Mouse (Mus musculus): Measurements from ENCODE around the gene Tmub1. TPM values are rescaled to one million over a fixed set of nuclear protein-coding genes. Genes with fewer than 3 reads are reported as not detected.

Tmub1 gene
- polyA plus RNA-seq, 1 experiment from 2014 or later = 63.7 TPM

DNA sequence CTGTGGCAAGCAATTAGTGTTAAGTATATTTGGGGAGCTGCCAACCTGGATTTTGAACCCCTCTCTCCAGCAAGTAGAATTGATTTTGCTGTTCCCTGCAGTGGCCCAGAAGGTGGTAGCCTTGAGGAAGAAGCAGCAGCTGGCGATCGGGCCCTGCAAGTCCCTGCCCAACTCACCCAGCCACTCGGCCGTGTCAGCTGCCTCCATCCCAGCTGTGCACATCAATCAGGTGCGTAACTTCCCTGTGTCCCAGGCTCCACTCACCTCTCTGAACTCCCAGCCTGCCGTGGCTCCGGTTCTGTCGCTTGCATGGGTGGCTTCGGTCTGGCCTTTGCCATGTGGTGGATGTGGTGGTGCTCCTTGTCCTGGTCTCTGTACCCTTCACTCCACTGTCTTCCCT, 30.3 kb upstream of the Tmub1 start:
- Histone ChIP-seq H3K4me3 (no peak overlapping the region), H3K36me3 (replicated peaks) (peaks cover 12% of the 10 kb centered on the region; the same call in 1 of the 2 replicates), H3K27me3 (replicated peaks) (0 out of 2 replicates have a peak, but pooled peaks cover 3% of the 10 kb centered on the region), H3K27ac (no peak overlapping the region), H3K9me3 (no peaks in the 10 kb centered on the region), H3K4me2 (no peak overlapping the region), H3K4me1 (peaks cover 42% of the 10 kb centered on the region), H3K9ac (no peak overlapping the region)
- WGBS = 87% methylated on average over 9 of the region's 9 CpGs
- ATAC-seq (replicated peaks) = no peak

DNA sequence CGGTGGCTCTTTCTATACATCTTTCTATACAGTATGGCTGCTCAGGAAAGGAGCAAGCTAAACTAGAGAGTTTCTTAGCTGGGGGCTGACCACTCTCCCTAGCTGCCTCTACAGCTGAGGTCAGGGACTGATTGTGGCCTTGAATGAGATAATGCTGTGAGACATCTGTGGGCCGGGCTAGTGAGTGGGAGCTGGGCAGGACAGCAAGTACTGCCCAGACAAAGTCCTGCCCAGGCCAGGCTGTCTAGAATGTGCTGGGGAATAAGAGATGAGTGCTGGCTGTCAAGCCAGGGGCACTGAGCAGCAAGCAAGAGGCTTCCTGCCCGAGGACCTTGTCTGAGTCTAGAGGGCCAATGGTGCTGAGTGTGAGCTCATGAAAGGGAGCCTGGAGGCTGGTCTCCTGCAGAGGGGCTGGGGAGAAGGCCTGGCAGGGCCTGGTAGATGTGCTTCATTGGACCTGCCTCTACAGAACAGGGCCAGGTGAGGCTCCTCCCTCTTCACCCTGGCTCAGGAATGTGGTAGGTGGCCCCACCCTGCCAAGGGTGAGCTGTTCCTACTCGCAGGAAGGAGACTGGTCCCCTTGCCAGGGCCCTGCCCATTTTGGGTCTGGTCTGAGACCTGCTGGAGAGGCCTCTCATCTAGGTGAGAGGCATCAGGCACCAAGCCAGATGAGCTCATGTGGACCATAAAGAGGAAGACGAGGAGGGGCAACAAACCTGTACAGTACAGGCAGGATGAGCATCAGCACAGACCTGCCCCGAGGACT, 28.0 kb upstream of the Tmub1 start:
- H3K9me3 ChIP-seq = no peaks in the 10 kb centered on the region
- H3K36me3 ChIP-seq (replicated peaks) = peaks cover 10% of the 10 kb centered on the region; the same call in 1 of the 2 replicates
- H3K9ac ChIP-seq = no peak overlapping the region
- no peak overlapping the region for H3K27ac ChIP-seq
- no peak for ATAC-seq (replicated peaks)
- no peak overlapping the region for H3K4me3 ChIP-seq
- peaks cover 27% of the 10 kb centered on the region for H3K4me1 ChIP-seq
- 0 out of 2 replicates have a peak, but pooled peaks cover 3% of the 10 kb centered on the region for H3K27me3 ChIP-seq (replicated peaks)
- WGBS = 82% methylated on average over 6 of the region's 6 CpGs
- H3K4me2 ChIP-seq = no peak overlapping the region

DNA sequence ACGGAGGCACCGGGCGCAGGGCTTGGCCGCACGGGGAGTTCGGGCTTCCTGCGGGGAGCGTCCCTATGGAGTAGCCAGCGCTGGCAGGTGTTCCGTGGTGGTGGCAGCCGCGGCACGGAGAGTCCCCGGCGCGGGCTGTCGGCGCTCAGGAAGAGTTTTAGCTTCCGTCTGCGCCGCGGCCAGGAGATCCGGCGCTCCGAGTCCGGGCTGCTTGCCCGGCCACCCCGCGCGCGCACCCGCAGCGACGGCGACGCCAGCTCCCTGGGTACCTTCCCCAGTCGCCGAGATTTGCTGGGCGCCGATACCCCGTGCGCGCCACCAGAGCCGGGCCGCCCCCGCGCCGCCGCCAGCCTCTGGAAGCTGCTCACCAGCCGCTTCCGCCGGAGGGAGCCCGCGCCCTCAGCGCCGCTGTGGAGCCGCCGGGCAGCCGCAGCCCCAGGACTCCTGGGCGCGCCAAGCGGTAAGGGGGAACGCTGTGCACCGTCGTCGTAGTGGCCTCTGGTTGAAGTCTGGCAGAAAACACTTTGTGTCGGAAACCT, 27.1 kb upstream of the Tmub1 start:
- Histone ChIP-seq H3K27me3 (replicated peaks) (0 out of 2 replicates have a peak, but pooled peaks cover 3% of the 10 kb centered on the region), H3K27ac (no peak overlapping the region), H3K36me3 (replicated peaks) (peaks cover 8% of the 10 kb centered on the region; the same call in 1 of the 2 replicates), H3K9ac (peak overlapping the region; percentile 7; the same call in 1 of the 2 replicates), H3K4me2 (peak overlapping the region; percentile 52), H3K4me1 (peaks cover 31% of the 10 kb centered on the region), H3K4me3 (peak overlapping the region; percentile 29), H3K9me3 (no peaks in the 10 kb centered on the region)
- no peak for ATAC-seq (replicated peaks)
- 4% methylated on average over 67 of the region's 67 CpGs for WGBS

DNA sequence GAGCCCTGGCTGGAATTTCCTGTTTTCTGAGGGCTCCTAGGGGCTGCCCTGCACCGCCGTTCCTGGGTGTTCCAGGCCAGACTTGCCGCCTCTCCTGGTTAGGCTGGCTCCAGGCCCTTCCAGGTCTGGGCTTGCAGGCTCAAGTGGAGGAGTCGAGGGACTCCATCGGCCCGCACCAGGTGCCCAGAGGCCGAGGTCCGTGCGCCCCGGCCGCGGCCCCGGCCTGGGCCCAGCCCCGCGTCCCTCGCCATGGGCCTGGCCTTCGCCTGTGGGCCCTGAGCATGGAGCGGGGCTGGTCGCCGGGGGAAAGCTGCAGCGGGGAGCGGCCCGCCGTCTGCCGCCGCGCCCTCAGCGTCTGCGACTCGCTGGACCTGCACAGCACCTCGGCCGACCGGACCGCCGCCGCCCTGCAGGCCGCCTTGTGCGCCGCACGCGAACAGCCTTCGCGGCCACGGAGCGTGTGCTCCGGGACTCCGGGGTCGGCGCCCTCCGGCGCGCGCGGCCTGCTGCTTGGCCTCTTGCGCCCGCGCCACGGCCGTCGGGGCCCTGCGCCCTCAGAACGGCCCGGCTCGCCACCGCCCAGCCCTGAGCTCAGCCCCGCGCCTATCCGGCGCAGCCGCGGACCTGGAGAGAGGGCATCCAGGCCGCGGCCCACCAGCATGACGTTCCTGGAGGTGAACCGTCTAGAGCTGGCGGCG, 26.5 kb upstream of the Tmub1 start:
- H3K4me2 ChIP-seq = peak overlapping the region; percentile 52
- no peak overlapping the region for H3K27ac ChIP-seq
- peak; percentile 12; the same call in 1 of the 2 replicates for ATAC-seq (replicated peaks)
- peak overlapping the region; percentile 29 for H3K4me3 ChIP-seq
- peaks cover 31% of the 10 kb centered on the region for H3K4me1 ChIP-seq
- H3K27me3 ChIP-seq (replicated peaks) = 0 out of 2 replicates have a peak, but pooled peaks cover 3% of the 10 kb centered on the region
- H3K36me3 ChIP-seq (replicated peaks) = peaks cover 8% of the 10 kb centered on the region; the same call in 1 of the 2 replicates
- peak overlapping the region; percentile 7; the same call in 1 of the 2 replicates for H3K9ac ChIP-seq
- 4% methylated on average over 76 of the region's 77 CpGs for WGBS
- H3K9me3 ChIP-seq = no peaks in the 10 kb centered on the region

DNA sequence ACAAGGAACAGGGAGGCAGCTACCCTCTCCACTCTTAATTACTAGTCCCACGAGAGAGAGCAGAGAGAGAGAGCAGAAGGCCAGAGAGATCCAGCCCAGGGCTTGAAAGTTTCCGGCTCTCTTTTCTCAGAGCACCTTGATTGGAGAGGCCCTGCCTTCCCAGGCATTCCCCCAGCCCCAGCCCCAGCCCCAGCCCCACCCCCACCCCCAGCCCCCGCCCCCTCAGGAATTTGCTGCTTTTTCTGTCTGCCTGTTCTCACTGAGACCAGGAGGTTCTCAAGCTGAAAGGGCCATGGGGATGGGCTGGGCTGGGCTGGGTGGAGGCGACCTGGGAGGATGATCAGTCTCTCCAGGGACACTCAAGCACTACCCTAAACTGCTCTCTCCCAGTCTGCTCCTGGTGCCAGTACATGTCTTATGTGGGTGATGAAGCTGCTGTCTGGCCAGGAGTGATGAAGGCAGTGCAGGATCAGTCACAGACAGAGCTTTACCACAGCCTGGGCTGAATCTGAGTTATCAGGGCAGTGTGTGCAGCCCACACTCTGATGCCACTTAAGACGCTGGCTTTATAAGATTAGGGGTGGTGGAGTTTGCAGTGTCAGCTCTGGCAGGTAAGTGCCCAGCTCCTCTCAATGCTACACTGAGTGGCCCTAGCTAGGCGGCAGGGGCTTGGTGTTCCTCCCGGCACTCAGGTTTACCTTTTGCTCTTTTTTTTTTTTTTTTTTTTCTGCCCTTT, 25.4 kb upstream of the Tmub1 start:
- Histone ChIP-seq H3K4me2 (no peak overlapping the region), H3K9ac (no peak overlapping the region), H3K4me1 (peaks cover 31% of the 10 kb centered on the region), H3K9me3 (no peaks in the 10 kb centered on the region), H3K36me3 (replicated peaks) (peaks cover 2% of the 10 kb centered on the region; the same call in 1 of the 2 replicates), H3K27ac (no peak overlapping the region), H3K27me3 (replicated peaks) (0 out of 2 replicates have a peak, but pooled peaks cover 3% of the 10 kb centered on the region), H3K4me3 (no peak overlapping the region)
- no peak for ATAC-seq (replicated peaks)
- whole genome bisulfite sequencing = 33% methylated on average over 7 of the region's 7 CpGs

DNA sequence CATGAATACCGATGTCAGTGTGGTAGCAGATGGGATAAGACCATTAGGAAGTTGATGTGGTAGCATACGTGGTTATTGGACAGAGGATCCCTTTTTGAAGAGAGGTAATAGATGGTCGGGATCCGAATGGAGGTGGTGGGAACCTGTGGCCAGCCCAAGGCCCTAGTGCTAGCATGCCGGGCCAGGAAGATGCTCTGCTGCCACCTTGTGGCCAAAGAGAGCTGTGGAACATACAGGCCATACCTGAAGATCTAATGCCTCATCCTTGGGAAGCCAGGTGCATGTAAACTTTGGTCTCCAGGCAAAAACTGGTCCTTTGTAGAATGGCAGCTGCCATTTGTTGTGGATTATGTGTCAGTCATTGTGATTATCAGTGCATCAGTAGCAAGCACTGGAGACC, 22.9 kb upstream of the Tmub1 start:
- no peak overlapping the region for H3K4me2 ChIP-seq
- H3K4me3 ChIP-seq = no peak overlapping the region
- H3K27me3 ChIP-seq (replicated peaks) = 0 out of 2 replicates have a peak, but pooled peaks cover 3% of the 10 kb centered on the region
- no peak overlapping the region for H3K27ac ChIP-seq
- peaks cover 54% of the 10 kb centered on the region for H3K4me1 ChIP-seq
- no peak overlapping the region for H3K9ac ChIP-seq
- peak; percentile 72 for ATAC-seq (replicated peaks)
- WGBS = 11% methylated on average over 5 of the region's 5 CpGs
- no peaks in the 10 kb centered on the region for H3K36me3 ChIP-seq (replicated peaks)
- no peaks in the 10 kb centered on the region for H3K9me3 ChIP-seq

DNA sequence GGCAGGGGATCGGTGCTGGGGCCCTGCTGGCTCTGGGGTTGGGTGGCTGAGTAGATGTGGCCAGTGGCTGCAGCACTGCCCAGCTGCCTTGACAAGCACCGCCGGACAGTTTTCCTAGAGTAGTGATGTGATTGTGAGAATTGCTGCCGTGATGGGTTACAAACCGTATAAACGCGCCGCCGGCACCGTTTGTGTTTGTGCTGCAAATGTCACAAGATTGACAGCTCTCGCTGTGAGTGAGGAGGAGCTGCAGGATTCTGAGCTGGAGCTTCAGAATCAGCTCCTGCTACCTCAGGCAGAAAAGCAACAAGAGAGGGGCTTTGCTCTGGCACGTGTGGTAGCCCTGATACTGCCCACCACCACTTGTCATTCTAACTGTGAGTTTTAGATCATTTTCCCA, 19.1 kb upstream of the Tmub1 start:
- H3K36me3 ChIP-seq (replicated peaks) = 0 out of 2 replicates have a peak, but pooled peaks cover under 1% of the 10 kb centered on the region
- no peak overlapping the region for H3K4me3 ChIP-seq
- peak overlapping the region; percentile 12; the same call in 1 of the 2 replicates for H3K9ac ChIP-seq
- H3K27me3 ChIP-seq (replicated peaks) = no peaks in the 10 kb centered on the region
- no peak for ATAC-seq (replicated peaks)
- H3K4me2 ChIP-seq = no peak overlapping the region
- 0 out of 2 replicates have a peak overlapping the region, but pooled peaks have one; percentile 11 for H3K27ac ChIP-seq
- no peaks in the 10 kb centered on the region for H3K9me3 ChIP-seq
- H3K4me1 ChIP-seq = peaks cover 36% of the 10 kb centered on the region
- WGBS = 26% methylated on average over 12 of the region's 12 CpGs

DNA sequence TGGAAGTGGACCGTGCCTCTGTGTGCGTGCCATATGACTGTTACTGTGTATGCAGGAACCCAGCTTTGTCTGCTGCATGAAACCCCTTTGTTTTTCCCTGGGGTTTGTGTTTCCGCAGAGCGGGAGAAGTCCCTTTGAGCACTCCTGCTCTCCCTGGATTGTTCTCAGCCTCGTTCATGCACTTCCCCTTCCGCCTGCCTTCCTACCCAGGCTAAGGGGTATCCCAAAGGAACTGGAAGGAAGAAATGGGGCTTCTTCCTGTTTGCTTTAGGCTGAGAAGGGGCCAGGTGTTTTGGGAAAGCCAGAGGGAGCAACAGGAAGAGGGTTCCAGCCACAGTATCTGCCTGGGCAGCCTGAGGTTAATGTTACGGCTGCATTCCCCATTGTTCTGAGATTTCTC, 8.0 kb upstream of the Tmub1 start:
- no peaks in the 10 kb centered on the region for H3K27me3 ChIP-seq (replicated peaks)
- no peak for ATAC-seq (replicated peaks)
- H3K27ac ChIP-seq = 0 out of 2 replicates have a peak overlapping the region, but pooled peaks have one; percentile 0
- 0 out of 2 replicates have a peak, but pooled peaks cover 4% of the 10 kb centered on the region for H3K36me3 ChIP-seq (replicated peaks)
- peak overlapping the region; percentile 16; the same call in 1 of the 2 replicates for H3K9ac ChIP-seq
- no peak overlapping the region for H3K4me3 ChIP-seq
- no peaks in the 10 kb centered on the region for H3K9me3 ChIP-seq
- 48% methylated on average over 7 of the region's 7 CpGs for WGBS
- peak overlapping the region; percentile 82 for H3K4me2 ChIP-seq
- H3K4me1 ChIP-seq = peaks cover 42% of the 10 kb centered on the region

DNA sequence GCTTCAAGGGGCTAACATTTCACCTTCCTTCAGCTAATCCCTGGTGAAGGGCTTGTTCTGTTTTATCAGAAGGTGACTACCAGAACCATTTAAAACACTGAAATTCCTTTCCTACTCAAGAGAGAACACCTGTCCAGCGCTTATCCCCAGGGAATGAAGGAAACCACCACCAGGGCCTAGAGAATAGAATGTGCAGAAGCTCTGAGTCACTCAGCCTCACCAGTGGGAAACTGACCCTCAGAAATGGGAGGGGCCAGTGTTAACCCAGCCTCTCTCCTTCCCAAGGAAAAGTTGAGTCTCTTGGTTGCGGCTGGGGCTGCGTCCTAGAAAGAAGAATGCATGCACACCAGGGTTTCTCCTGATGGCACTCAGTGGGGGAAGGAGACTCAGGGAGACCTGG, 7.4 kb upstream of the Tmub1 start:
- Histone ChIP-seq H3K9ac (peak overlapping the region; percentile 16; the same call in 1 of the 2 replicates), H3K9me3 (no peaks in the 10 kb centered on the region), H3K27ac (0 out of 2 replicates have a peak overlapping the region, but pooled peaks have one; percentile 0), H3K27me3 (replicated peaks) (no peaks in the 10 kb centered on the region), H3K4me3 (no peak overlapping the region), H3K4me1 (peaks cover 42% of the 10 kb centered on the region), H3K36me3 (replicated peaks) (0 out of 2 replicates have a peak, but pooled peaks cover 4% of the 10 kb centered on the region), H3K4me2 (peak overlapping the region; percentile 82)
- WGBS = 63% methylated on average over 3 of the region's 3 CpGs
- no peak for ATAC-seq (replicated peaks)

DNA sequence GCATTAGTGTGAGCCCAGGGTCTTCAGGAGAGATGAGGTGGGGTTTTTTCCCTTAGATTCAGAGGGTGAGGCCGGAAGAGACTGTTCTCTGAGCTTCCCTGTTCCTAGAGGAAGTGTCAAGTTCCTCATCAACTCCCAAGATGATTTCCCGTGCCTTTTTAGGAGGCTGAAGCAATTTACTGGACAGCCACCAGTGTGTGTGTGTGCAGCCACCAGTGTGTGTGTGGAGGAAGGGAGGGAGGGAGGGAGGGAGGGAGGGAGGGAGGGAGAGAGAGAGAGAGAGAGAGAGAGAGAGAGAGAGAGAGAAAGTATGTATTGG, 6.3 kb upstream of the Tmub1 start:
- no peaks in the 10 kb centered on the region for H3K27me3 ChIP-seq (replicated peaks)
- H3K9me3 ChIP-seq = no peaks in the 10 kb centered on the region
- peak overlapping the region; percentile 87 for H3K4me3 ChIP-seq
- WGBS = 16% methylated on average over 2 of the region's 2 CpGs
- ATAC-seq (replicated peaks) = no peak
- H3K4me2 ChIP-seq = peak overlapping the region; percentile 82
- H3K27ac ChIP-seq = peak overlapping the region; percentile 90; the same call in 1 of the 2 replicates
- H3K36me3 ChIP-seq (replicated peaks) = 0 out of 2 replicates have a peak, but pooled peaks cover 4% of the 10 kb centered on the region
- H3K4me1 ChIP-seq = peaks cover 42% of the 10 kb centered on the region
- peak overlapping the region; percentile 88 for H3K9ac ChIP-seq

DNA sequence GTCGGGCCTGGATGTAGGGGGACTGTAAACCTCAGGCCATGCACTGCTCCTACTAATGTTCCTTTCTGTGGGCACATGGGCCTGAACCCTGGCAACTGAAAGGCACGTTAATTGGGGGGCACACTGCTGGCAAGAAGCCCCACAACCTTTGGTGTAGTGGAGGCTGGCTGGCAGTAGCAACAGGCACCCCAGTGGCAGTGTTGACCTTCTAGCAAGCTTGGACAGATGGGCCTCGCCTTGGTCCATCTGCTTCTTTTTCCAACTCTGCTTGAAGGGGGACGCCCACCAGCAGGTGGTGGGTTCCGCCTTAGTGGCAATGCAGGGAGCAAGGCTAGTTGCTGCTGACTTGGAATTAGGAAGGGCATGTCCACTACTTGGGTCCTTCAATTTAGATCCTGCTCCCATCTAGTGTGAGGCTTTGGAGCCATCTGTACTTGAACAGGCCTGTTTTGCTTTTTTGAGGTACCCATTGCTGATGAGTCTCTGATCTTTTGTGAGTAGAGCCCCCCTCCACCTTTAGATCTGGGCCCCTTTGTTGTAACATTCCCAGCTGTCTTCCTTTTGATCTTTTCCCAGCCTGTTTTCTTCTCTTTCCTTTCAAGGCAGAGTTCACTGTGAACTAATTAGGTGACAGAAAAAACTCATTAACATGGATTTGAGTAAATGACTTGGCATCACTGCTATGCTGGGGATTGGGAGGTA, 5.8 kb upstream of the Tmub1 start:
- Histone ChIP-seq H3K4me2 (peak overlapping the region; percentile 82), H3K4me1 (peaks cover 42% of the 10 kb centered on the region), H3K36me3 (replicated peaks) (0 out of 2 replicates have a peak, but pooled peaks cover 1% of the 10 kb centered on the region), H3K9me3 (no peaks in the 10 kb centered on the region), H3K27ac (peak overlapping the region; percentile 90), H3K9ac (peak overlapping the region; percentile 88), H3K27me3 (replicated peaks) (no peaks in the 10 kb centered on the region), H3K4me3 (peak overlapping the region; percentile 87)
- peak; percentile 7; the same call in 1 of the 2 replicates for ATAC-seq (replicated peaks)
- WGBS = 3% methylated on average over 5 of the region's 5 CpGs

Measured in midbrain, embryonic 15.5 days (tissue).